Mouse (Mus musculus) gonadal fat pad, adult 2 months (tissue): ENCODE results near the gene Klrb1. TPM values are rescaled to one million over a fixed set of nuclear protein-coding genes. Genes with fewer than 3 reads are reported as not detected.
"Not testable (repeated sequence)": the region's sequence is repeated elsewhere in the genome, so short reads cannot be mapped to it uniquely, and the experiment has no call there.

Source experiments
- DNase-seq: peaks from one replicate; pipeline ENCODE4 v3.0.0-alpha.2; 2012; ENCODE audit warnings: low read depth
- polyA plus RNA-seq: library from polyadenylated mRNA; depleted of rRNA; stranded (reverse); fragments of >200 nt; gene quantifications from 2 replicates; pipeline ENCODE4 v1.2.3, GENCODE M21; 2012; rRNA removed

The Klrb1 gene
- not detected in 2 replicates for polyA plus RNA-seq

- DNase-seq = no peak
Measured at GRCm38 (mm10) chr6:128722959-128723358, at the start of gene Klrb1. Klrb1 (minus strand) TSS chr6:128723059.

DNA sequence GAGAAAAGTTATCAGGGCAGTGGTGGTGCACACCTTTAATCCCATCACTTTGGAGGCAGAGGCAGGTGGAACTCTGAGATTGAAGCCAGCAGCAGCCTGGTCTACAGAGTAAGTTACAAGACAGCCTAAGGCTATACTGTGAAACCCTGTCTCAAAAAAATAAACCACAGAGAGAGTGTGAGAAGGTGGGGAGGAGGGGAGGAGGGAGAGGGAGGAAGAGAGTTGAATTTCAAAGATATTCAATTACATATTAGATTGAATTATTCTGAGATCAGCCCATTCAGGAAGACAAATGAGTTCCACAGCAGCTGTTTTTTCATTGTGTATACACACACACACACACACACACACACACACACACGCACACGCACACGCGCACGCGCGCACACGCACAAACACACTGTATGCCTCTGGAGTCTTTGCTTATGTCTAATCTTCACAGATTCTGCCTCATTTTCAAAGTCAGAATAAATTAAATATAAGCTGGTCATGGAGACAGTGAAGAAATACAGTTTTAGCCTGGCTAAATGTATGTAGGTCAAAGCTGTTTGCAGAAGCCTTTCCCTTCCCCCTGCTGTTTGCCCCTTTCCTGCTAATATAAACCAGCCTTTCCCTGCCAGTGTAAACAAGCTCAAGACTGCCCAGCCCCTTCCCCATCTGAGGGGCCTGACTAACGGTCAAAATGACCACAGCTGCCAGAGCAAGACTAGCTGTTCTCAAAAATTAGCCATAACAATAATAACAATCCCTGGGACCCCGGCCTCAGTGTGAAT, 46.8 kb upstream of the Klrb1 start:
- DNase-seq = no peak

GRCm38 (mm10) chr6:128768047-128768446, 45.2 kb upstream of the Klrb1 start:
- DNase-seq = no peak

- DNase-seq = not testable (repeated sequence)
Measured at GRCm38 (mm10) chr6:128766486-128767254, 43.8 kb upstream of the Klrb1 start.

GRCm38 (mm10) chr6:128765211-128765610, 42.4 kb upstream of the Klrb1 start:
- no peak for DNase-seq

GRCm38 (mm10) chr6:128764598-128764997, 41.7 kb upstream of the Klrb1 start:
- no peak for DNase-seq

- DNase-seq = no peak
Measured at GRCm38 (mm10) chr6:128763736-128764523, 41.1 kb upstream of the Klrb1 start.

GRCm38 (mm10) chr6:128762892-128763670, 40.2 kb upstream of the Klrb1 start:
- DNase-seq = not testable (repeated sequence)

GRCm38 (mm10) chr6:128761144-128761540, 38.3 kb upstream of the Klrb1 start:
- no peak for DNase-seq

DNA sequence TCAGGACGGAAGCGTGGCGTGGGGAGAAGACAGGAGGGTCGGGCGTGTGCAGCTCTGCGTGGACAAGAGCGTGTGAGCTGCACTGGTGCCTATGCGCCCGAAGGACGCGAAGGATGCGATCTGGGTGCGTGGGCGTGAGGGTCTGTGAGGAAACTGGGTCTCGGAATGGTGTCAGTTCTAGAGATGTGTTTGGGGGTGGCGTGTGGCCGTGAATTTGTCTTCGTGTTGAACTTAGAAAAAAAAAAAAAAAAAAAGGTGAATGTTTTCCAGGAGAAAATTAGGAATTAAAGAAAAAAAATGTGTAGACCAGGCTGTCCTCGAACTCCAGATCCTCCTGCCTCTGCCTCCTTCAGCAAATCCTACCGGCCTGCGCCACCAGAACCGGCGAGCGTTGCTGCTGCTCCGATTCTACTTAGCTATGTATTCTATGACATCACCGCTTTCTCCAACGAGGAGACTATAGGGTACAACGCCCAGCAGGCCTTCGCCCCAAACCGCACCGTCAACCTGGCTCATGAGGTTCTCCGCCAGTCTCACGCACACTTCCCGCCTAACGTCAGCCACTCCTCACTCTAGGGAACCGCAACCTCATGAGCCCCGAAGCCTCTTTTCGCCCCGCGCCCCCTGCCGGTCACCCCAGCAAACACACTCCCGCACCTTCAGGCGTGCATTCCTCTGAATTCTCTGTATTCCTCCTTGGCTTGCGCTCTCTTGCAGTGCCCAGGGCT, 37.7 kb upstream of the Klrb1 start:
- DNase-seq = not testable (repeated sequence)

DNA sequence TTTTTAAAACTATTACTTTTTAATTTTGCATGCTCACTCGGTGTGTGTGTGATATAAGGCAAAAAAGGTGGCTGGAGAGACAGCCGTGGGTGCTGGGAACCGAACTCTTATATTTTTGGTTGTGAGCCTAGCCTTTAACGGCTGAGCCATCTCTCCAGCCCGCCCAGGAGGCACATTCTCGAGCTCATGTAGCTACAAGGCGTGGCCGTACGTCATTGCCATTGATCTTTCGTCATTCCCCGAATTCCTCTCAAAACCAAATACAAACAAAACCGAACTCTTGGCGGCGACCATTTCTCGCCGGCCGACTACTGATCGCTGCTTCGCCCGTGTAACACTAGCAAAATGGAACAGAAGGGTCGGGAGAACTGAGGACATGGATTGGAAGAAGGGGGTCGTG, 37.2 kb upstream of the Klrb1 start:
- not testable (repeated sequence) for DNase-seq

DNA sequence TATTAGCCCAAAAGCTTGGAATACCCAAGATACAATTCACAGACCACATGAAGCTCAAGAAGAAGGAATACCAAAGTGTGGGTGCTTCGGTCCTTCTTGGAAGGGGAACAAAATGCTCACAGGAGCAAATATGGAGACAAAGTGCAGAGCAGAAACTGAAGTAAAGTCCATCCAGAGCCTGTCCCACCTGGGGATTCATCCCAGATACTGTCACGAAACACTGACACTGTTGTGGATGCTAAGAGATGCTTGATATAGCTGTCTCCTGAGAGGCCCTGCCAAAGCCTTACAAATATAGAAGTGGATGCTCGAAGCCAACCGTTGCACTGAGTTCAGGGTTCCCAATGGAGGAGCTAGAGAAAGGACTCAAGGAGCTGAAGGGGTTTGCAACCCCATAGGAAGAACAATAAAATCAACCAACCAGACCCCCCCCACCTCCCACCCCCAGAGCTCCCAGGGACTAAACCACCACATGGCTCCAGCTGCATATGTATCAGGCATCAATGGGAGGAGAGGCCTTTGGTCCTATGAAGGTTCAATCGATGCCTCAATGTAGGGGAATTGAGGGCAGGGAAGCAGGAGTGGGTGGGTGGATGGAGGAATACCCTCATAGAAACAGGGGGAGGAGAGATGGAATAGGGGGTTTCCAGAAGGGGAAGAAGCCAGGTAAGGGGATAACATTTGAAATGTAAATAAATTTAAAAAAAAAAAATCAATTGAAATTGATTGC, 36.5 kb upstream of the Klrb1 start:
- DNase-seq = no peak

DNA sequence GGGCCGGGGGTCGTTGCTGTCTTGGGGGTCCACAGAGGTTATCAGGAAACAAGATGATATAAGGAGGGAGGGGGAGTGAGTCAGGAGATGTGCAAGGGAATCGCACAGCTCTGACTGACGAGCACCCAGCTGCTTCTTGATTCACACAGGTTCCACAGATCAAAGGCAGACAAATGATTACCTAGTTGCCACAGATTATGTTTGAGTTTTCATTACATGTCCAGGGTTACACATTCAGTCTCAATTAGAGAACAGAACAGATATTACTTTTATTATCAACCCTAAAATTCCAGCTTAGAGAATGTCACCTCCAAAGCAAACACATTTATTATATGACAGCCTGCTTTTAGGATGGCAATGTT, 32.5 kb upstream of the Klrb1 start:
- not testable (repeated sequence) for DNase-seq

DNA sequence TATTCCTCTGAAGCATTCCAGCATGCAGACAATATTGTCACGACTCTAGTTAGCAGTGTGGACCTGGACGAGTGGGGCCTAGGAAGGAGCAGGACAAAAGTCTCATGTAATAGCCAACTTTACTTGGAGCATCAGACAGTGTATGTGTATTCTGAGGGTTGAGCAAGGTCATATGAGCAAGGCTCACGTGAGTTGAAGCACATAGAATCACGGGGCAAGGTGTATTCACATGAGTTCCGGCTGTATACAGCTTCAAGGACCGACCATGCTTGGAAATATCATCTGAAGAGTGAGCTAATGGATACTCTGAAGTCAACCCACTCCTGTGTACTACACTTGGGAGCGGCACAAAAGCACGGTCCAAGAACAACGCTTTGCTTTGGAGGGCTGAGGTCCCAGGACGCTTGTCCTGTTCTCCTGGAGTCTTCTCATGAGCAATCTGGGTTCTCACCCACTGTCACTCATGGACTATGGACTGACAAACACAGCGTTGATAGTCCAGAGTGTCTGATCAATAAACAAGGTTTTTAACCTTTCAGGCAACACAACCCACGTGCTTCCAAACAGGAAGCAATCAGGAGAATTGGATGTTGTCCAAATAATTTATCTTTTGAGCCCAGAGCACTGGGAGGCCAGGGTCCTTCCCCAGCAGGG, 32.0 kb upstream of the Klrb1 start:
- not testable (repeated sequence) for DNase-seq

- not testable (repeated sequence) for DNase-seq
Measured at GRCm38 (mm10) chr6:128754265-128754664, 31.4 kb upstream of the Klrb1 start.

DNA sequence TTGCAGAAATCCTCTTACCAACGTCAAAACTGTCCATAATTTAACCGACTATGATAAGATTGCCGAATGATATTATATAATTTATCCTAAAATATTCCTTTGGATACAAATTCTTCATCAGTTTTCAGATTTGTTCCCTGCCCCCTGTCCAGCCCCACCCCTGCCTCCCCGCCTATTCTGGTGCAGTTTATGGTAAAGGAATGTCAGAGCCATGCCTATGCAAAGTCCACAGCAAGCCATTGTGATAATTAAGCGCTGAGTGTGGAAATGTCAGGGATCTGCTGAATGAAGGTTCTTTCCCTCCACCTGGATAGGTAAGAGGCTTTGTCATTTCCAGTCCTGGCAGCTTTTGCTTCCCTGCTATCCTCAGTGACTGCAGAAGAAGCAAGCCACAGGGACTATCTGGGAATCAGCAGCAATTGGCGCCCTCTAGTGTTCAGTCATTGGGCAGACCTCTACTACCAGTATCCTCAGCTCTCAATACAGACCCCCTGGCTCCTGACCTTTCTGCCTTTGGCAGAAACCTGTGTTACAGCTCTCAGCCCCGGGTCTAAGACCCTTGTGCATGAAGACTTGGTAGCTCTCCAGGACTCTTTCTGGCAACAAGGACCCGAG, 30.9 kb upstream of the Klrb1 start:
- DNase-seq = not testable (repeated sequence)

GRCm38 (mm10) chr6:128747006-128747405, 24.1 kb upstream of the Klrb1 start:
- not testable (repeated sequence) for DNase-seq

GRCm38 (mm10) chr6:128737445-128737844, 14.6 kb upstream of the Klrb1 start:
- no peak for DNase-seq

DNA sequence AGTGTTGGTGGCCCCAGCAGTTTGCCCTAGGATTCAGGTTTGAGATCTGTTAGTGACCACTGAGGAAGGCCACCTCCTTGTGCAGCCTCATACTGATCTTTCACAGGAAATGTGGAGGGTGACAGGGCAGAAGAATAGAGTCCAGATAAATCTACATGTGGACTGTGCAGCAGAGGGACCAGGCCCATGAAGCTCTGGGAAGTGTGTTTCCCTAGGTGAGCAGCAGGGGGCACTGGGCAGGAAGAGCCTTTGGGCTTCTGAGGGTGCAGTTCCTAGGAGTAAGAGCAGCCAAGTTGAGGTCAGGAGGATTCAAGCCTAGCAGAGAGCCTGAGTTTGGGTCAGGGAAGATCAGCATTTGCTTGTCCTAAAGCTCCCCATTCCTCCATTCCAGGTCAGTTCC, 13.2 kb upstream of the Klrb1 start:
- DNase-seq = no peak
